Mouse (Mus musculus) spleen, postnatal 14 days (tissue): ENCODE data around the gene Pogk.

ENCODE experiments used
- DNase-seq, 2 experiments: peaks; one replicate each; pipeline ENCODE4 v3.0.0; 2021 to 2022; ENCODE audit warnings: low spot score in 2 of 2

The Pogk gene

DNA sequence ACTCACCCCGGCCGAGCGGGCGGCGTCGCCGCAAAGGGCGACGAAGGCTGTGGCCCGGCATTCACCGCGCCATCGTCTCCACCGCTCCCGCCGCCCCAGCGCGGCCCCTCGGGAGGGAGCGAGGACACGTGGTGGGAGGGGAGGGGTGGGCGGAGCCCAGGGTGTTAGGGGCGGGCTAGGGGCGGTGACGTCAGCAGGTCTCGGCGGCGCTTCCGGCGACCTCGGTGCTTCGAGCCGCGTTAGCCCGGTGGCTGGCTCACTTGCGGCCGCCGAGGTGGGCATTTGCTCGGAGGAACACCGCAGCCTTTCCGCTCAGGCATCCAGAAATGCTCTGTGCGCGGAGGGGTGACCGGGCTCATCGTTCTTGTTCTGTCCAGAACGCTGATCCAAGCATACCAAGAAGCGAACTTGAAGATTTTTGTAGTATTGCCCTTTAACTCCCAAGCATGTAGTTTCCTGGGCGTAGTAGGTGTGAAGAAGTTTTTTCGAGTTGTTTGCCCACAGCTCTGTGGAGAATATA lies at the start of gene Pogk:
Gene Pogk, minus strand, starts transcription at position 163 of the 520 bp plus-strand sequence.
- peak; percentile 49 to 60 for DNase-seq

DNA sequence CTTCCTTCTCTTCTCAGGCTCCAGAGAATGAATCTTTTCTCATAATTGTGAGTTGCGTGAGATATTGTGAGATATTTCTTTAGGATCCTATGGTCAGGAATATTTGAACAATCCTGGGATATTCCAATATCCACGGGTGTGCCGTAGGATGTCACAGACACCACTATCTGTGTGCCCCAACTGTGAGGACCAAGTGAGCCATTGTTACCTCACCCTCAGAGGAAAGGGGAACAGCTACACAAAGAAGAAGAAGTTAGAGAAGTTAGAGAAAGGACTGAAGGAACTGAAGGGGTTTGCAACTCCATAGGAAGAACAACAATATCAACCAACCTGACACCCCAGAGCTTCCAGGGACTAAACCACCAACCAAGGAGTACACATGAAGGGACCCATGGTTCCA lies 32.3 kb upstream of the Pogk start:
- DNase-seq, result no peak

DNA sequence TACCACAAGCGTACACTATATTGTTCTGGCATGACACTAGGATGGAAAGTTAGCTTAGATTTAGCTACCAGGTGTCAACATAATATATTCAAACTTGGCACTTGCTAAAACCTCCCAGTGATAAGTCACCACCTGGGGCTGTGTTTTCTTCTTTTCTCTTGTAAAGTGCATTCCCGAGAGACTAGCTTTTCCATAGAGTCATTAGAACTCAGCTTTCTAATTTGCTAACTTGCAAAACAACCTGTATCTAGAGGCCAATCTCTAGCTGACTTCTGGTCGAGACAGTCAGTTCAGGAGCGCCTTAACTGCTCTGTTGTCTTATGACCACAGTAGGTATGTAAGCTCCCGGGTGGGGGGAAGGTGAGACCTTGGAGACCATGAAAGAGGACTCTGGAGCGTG lies 29.8 kb upstream of the Pogk start:
- no peak for DNase-seq

DNA sequence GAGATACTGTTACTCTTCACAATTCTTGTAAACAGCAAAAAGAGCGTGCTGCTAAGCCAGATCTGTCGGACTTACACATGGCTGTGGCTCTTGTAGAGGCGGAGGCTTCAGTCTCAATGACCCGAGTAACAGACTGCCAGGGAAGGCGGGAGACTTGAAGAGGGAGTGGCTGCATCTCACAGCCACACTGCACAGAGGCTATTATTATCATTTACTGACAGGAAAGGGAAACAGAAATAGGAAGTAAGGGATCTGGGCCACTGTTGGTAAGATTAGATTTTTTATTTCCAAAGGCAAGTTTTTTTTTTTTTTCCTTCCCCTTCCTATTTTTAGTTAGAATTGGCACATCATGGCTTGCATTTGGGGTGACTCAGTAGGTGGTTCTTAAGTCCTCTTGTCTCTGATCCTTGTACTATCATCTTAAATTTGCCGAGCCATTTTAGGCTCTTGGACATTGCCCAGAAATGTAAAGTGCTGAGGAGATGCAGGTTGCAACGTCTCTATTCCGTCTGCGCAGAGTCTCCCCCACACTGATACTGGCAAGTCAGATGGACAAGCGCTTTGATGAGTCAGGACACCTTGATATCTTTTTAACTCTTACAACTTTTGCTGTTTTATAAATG lies 20.3 kb upstream of the Pogk start:
- no peak for DNase-seq

DNA sequence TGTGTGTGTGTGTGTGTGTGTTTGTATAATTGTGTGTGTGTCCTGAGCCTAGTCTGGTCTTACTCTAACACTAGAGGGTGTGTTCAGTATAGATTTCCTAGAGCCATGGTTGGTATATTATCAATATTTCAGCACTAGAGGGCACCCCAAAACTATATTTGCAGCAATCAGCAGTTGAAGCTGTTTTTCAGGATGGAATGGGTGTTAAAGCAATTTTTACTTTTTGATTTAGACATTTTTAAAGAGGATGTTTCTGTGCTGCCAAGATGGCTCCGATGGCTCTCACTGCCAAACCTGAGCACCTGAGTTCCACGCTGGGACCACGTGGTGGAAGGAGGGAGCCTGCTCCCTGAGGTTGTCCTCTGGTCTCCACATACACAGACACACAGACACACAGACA lies 19.4 kb upstream of the Pogk start:
- no peak for DNase-seq

DNA sequence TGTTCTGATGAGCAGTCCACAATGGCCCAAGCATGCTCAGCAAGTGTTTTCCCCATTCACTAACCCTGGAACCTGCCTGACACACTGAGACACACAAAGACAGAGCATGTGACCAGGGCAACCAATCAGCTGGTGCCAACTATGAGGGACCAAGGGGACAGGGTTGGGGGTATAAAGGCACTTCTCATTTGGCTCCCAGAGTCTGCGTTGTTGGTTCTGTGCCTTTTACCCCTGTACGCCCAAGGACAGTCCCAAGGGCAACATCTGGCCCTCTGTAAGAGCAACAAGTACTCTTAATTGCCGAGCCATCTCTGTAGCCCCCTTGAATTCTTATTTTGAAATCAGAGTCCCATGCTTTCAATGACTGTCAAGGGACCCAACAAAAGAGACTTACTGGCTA lies 2.6 kb upstream of the Pogk start:
- no peak for DNase-seq

DNA sequence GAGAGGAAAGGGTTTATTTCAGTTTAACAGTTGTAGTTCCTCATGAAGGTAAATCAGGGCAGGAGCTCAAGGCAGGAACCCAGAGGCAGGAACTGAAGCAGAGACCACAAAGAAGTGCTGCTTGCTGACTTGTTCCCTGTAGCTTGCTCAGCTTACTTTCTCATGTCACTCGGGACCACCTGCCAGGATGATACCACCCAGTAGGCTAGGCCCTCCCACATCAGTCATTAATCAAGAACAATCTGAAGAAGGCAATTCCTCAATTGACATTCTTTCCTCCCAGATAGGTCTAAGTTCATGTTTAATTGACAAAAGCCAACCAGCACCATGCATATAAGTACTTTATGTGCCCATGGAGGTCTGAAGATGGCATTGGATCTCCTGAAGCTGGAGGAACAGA lies 1.9 kb upstream of the Pogk start:
- DNase-seq, result no peak

DNA sequence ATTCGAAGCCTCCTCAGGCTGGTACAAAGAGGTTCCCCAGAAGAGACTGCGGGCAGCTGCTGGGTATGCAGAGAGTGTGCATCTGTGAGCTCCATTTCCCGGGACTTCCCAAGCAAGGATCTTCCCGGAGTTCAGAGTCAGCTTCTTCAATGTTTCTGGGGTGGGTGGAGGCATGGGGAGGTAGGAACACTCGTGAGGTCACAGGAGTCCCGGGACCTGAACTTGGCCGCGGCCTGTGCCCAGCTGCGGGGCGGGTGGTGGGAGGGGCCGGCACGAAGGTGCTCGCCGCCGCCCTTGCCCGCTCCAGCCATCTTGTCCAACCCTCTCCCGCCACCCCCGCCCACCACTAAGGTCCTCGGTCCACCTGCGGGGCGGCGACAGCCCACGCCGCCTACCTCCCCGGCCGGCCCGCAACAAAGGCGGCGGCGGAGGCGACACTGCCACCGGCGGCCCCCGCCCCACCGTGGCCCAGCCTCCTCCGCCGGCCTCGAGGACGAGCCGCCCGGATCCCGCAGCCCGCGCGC lies 424 bp downstream of the Pogk start:
- peak in 1 of 2 experiments; percentile 11 for DNase-seq

DNA sequence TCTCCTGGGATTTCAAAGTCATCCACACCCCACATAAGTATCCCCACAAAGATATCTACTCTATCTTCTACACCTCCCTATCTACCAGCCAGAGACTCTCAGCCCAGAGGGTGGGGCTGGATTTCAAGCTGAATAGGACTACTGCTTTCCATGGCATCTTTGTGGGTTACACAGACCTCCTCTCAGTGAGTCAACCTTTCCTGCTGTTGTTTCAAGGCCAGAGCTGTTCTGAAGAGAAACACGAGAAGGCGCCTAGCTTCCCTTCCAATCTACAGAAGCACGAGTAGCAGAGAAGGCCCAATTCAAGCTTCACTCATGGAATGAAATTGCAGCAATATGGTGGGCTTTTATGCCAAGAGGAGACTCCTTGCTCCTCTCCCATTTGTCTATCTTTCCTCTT lies 5.8 kb downstream of the Pogk start:
- no peak for DNase-seq

DNA sequence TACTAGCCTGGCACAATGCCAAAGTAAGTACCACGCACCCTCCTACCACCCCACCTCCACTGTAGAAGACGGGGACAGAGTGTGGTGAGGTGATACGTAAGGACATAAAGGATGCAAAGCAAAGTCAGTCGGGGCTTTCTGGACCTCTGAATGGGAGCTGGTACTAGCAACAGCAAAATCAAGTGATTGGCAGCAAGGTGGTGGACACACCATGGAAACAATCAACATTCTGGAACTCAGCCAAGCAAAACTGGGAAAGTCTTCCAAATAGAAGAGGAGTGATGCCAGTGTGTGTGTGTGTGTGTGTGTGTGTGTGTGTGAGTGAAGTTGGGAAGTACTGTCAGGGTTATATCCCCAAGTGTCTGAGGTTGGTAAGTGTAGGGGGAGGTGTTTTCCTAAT lies 7.7 kb downstream of the Pogk start:
- no peak for DNase-seq

DNA sequence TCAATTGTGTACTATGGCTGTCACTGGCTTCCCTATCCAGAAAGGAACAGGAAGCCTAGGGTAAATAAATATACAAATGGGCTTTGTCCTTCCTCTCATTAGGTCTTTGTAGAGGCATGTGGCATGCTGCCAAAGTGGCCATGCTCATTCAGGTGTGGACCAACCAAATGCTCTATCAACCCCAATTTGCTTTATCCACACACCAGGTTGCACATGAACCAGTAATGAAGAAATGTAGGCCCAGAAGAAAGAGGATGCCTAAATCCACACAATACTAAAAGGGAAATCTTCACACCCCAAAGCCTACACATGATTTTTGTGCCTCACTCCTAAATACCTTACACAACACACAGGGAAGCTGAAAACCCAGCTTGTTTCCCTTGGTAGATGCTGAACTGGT lies 8.2 kb downstream of the Pogk start:
- DNase-seq, result no peak

DNA sequence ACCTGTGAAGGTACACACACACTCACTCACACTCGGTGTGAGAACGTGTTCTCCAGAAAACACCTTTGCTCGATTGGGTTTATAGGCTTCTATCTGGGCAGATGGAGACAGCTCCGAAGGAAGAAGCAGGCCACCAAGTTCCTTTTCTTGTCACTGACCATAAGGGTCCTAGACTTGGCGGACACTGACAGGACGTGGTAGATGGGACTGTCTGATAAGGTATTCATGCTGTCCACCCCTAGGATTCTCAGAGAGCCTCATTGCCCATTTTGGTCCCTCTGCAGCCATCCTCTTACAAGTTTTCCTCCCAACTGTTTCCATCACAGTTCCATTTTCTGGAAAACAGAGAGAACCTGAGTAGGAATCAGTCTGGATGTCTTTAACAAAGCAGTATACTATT lies 13.3 kb downstream of the Pogk start:
- DNase-seq, result no peak

DNA sequence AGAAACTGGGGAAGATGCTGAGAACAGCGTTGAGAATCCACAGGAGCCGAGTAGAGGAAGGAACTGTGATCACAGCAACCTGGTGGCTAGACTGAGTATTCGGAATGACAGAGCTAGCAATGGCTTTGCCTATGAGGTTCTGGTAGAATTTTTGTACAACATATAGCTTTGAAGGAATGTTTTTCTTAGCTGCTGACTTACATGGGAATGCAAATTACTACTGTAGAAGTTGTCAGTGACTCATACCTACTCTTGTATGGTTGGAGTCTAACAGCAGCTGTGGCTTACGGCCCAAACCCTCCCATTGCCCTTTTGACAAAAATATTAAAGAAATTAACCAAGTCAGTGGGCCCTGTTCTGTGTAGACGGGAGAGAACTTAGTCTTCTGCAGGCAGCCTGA lies 14.0 kb downstream of the Pogk start:
- DNase-seq, result no peak

DNA sequence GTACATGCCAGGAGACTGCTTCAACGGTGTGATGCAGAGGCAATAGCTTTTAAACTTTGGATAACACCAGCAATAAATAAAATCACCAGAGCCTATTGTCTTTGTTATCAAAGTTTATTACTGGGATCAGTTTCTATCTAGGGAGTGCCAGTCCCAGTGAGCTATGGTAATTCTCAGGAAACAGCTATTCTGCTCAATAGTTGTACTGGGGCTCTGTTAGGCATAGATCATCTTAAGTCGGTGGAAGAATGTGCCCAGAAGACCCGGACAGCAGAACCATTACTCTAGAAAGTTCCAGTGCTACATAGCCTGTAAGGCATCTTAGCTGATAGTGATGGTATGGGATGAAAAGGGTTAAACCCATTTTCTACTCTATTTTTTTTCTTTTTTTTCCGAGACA lies 14.9 kb downstream of the Pogk start:
- DNase-seq, result no peak

DNA sequence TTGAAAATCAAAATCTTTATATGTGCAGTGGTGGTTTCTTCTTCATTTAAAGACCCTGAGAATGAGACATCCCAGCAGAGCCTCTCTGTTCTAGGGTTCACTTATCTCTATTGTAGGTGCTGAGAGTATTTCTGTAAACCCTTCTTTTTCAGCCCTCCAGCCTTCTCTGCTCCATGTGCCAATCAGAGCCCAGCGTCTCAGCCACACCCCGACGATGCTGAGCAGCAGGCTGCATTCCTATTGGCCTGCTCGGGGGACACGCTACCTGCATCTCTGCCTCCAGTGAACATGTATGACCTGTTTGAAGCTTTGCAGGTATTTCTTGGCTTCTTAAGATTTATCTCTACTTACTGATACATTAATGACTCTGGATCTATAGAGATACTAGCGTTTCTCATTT lies 18.0 kb downstream of the Pogk start:
- no peak for DNase-seq

DNA sequence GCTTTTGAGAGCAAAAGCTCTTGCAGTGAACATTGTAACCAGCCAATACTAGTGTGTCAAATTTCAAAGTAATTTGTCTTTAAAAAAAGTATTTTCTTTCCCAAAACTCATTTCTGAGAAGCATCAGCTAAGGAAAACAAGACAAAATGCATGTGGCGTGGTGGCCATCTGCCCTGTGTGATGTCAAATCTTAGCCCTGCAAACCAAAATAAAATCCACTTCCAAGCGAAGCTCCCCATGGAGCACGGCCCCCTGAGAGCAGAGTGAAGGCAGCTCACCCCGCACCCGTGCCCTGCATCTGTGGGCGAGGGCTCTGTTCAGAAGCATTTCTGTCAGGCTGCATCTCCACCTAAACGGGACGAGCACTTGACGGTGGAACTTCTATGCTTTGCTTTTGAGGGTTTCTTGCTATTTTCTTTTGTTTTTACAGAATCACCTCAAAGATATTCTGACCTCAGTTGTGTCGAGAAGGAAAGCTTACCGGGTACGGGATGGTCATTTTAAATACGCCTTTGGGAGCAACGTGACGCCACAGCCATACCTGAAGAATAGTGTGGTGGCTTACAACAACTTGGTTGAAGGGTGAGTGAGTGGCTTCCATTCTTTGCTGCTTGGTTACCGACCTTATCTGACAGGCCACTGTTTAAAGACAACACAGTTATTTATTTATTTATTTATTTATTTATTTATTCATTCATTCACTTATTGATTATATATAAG lies 20.1 kb downstream of the Pogk start:
- DNase-seq, result no peak

DNA sequence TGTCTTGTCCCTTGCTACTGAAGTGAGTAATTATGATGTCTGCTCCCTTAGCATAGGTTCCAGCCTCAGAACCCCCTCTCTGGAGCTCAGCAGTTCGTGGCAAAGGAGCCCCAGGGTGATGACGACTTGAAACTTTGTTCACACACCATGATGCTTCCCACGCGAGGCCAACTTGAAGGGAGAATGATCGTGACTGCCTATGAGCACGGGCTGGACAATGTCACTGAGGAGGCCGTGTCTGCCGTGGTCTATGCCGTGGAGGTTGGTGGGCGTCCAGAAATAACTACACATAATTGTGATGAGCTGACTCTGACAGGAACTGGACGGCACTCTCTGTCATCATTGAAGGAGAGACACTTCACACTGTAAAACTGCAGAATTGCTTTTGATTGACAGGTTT lies 21.2 kb downstream of the Pogk start:
- no peak for DNase-seq

DNA sequence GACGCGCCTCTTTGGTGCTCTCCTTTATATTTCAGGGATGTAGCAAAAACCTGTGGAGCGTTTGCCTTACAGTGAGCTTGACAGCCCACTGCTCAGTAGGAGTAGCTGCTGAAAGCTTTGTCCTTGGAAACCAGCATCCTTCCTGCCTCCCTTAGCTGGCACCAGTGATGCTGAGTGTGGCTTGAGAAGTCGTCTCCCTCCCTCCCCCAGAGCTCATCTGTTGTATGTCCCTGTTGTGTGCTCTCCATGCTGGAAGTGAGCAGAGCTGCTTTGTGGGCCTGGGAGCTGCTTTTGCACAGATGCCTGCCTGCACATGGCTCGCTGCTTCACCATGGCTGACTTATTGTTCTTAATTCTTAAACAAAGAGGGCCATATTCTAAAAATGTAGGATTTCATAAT lies 24.2 kb downstream of the Pogk start:
- no peak for DNase-seq

DNA sequence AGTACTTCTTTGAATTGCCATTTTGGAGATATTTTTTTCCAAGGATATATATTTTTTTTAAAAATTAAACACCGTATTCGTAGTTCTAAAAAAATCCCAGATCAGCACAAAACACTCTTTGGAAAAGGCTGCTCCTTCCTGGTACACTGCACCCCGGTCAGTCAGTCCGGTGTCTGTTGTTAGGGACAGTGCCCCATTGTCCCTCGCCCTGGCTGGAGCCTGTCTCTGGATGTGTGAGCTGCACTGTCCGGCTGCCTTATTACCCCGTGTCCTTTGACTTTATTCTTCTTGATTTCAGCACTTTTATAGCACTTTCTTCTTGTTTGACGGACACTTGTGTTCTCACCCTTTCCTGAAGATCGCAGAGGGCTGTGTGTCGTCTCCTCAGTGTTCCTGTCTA lies 25.0 kb downstream of the Pogk start:
- no peak for DNase-seq

DNA sequence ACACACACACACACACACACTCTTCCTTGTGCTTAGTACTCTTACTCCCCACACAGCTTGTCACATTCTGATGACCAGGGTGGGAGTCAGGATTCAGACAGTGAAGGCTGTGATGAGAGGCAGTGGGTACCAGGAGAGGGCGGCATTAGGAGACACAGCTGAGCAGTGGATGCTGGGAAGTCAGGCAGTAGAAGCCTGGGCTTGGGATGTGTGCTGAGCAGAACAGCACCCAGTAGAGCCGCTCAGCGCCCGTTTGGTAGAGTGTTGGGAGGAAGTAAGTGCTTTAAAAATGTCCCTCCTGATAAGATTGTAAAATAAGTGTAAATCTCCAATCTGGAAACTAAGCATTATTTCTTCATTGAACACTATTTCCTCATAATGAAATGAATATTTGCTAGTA lies 27.0 kb downstream of the Pogk start:
- no peak for DNase-seq

DNA sequence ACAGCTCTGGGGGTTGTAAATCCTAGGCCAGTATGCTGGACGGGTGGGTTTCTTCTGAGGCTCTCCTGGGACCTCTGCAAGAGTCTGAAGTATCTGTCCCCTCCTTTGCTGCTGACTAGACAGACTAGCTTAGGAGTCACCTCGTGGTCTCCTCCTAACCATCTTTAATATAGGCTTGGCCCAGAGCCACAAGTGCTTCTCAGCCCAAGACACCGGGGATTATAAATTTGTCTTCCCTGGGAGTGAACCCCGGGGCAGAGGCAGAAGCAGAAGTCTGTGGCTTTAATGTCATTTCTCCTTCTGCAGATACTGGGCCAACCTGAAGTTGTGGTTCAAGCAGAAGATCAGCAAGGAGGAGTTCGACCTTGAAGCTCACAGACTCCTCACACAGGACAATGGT lies 27.8 kb downstream of the Pogk start:
- no peak for DNase-seq

DNA sequence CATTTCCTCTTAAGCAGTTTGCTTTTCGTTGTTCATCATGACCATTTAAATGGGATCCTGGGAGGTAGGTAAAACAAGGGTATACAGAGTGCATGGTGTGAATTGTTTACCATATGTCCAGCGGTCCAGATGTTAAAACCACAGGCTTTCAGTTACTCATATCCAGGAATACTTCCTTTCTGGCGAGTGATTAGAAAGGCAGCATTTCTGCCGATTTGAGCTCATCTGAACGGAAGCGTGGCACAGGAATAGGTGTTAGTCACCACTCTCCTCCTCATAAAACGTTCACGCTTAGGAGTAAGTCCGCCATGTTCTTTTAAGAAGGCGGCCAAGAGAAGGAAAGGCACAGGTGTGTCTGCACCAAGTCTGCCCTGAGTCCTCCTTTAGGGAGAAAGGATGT lies 28.3 kb downstream of the Pogk start:
- no peak for DNase-seq

DNA sequence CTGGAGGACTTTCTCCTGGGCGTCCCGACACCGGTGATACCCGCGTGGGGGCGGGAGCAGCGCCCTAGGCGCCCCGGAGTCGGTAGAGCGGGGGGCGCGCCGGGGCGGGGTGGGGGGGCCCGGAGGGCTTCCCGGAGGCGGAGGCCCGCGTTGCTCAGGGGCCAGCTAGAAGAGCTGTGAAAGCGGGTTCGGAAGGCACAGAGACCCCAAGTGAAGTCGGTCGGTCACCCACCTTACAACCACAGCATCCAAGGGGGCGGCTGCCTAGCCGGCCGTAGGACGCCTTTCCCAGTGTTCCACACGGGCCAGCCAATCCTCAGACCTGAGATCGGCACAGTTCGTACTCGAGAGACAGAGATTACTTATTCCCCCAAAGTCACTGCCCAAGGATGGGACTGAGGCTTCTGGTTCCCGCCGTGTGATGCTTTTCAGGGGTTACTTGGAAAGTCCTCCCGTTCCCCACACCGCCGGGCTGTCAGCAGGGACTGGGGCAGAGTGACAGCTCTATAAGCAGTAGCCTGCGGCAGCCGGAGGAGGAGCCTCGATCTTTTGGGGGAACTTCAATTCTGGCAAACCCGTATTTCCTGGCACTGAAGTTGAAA lies 29.9 kb downstream of the Pogk start:
- peak; percentile 46 to 51 for DNase-seq
